ENCODE assay signal across 27 mouse cellular contexts in genomic region chr9:48633147-48633546, GRCm38 (mm10). TPM values are rescaled to one million over a fixed set of nuclear protein-coding genes. Genes with fewer than 3 reads are reported as not detected.
"Had no signal": no experiment of that assay in that cellular context is flagged by ENCODE, and none has a peak within 500 bp of the region (broad histone marks: within the 10 kb centered on the region; RNA-seq: fewer than 3 reads in every experiment).

No protein-coding gene starts in this region.

- H3K4me1 ChIP-seq: limb, embryonic 12.5 days; liver, embryonic 12.5 days; liver, embryonic 15.5 days; lung, embryonic 15.5 days; neural tube, embryonic 13.5 days had no signal

- H3K27me3 ChIP-seq: neural tube, embryonic 13.5 days had no signal

- H3K4me2 ChIP-seq: limb, embryonic 12.5 days; liver, embryonic 12.5 days; liver, embryonic 15.5 days; lung, embryonic 15.5 days; midbrain, embryonic 13.5 days; neural tube, embryonic 13.5 days had no signal

- H3K36me3 ChIP-seq: limb, embryonic 12.5 days; liver, embryonic 12.5 days; liver, embryonic 15.5 days; lung, embryonic 15.5 days; midbrain, embryonic 10.5 days; midbrain, embryonic 13.5 days; neural tube, embryonic 13.5 days had no signal

- H3K27ac ChIP-seq: left cerebral cortex, adult 2 months; limb, embryonic 12.5 days; liver, embryonic 12.5 days; liver, embryonic 15.5 days; lung, embryonic 15.5 days; midbrain, embryonic 10.5 days; midbrain, embryonic 13.5 days; neural tube, embryonic 13.5 days; stomach, postnatal 0 days had no signal

- DNase-seq: kidney, adult 18-20 months; kidney, adult 9 months; kidney, postnatal 25 days; layer of hippocampus, postnatal 36 days; liver; lung, adult 18-20 months; lung, postnatal 10 days; lung, postnatal 36 days; retina, postnatal 1 day; right cerebral cortex, postnatal 25 days; thymus, adult 18-20 months; thymus, postnatal 36 days had no signal

- ATAC-seq: intestine, embryonic 16.5 days; liver, embryonic 12.5 days; midbrain, embryonic 13.5 days; midbrain, embryonic 16.5 days had no signal

- H3K9ac ChIP-seq: limb, embryonic 12.5 days; liver, embryonic 12.5 days; liver, embryonic 15.5 days; lung, embryonic 15.5 days; midbrain, embryonic 13.5 days; neural tube, embryonic 13.5 days had no signal

- H3K9me3 ChIP-seq: limb, embryonic 12.5 days; liver, embryonic 12.5 days; liver, embryonic 15.5 days; lung, embryonic 15.5 days; megakaryocyte, embryonic 14.5 days; midbrain, embryonic 10.5 days; neural tube, embryonic 13.5 days had no signal

- H3K4me3 ChIP-seq: left cerebral cortex, adult 2 months; limb, embryonic 12.5 days; liver, embryonic 12.5 days; liver, embryonic 15.5 days; lung, embryonic 15.5 days; megakaryocyte, embryonic 14.5 days; midbrain, embryonic 10.5 days; midbrain, embryonic 13.5 days; myocyte; neural tube, embryonic 13.5 days had no signal

RNA-seq across cellular contexts. Expression of gene Nnmt, which starts 28.2 kb away (rescaled TPM):
- total RNA-seq: monocyte, adult 5-6 weeks; neutrophil, adult 5-6 weeks had no signal
